Mouse (Mus musculus): ENCODE data around the gene Cited2. TPM values are rescaled to one million over a fixed set of nuclear protein-coding genes. Genes with fewer than 3 reads are reported as not detected.

The Cited2 gene
- total RNA-seq, 2 experiments from 2014 or later = 24.3 to 49.2 TPM

Other genes starting within 250 kb of the Cited2 start
- gene Txlnb, start 73.0 kb downstream of the Cited2 start, total RNA-seq (2021) = 100 to 1,000 TPM; 386 to 405 TPM
- 10 to 100 TPM; 16.3 to 22.2 TPM for gene Heca, start 224.8 kb downstream of the Cited2 start, total RNA-seq (2021)